Mouse (Mus musculus) MEL (cell line): ENCODE results near the gene Sectm1a.
A peak's percentile ranks its signal among the peaks of the same experiment; 100 is the strongest.

ENCODE experiments used
- CTCF ChIP-seq, 3 experiments: IDR thresholded peaks in 2 of 3; conservative IDR thresholded peaks in 1 of 3; 2 replicates each; pipeline ENCODE4 v1.5.1; 2011 to 2012; ENCODE audit warnings: low read length in 3 of 3, low read depth in 2 of 3, mild to moderate bottlenecking in 2 of 3, improper control_type of control experiment in 1 of 3, inconsistent platforms in 1 of 3, mixed read lengths in 1 of 3, moderate library complexity in 1 of 3; ENCODE audit not compliant: control insufficient read depth in 1 of 3, insufficient read depth in 1 of 3, poor library complexity in 1 of 3, severe bottlenecking in 1 of 3
- EP300 ChIP-seq, 2 experiments: IDR thresholded peaks; 2 replicates each; pipeline ENCODE4 v1.6.1; 2011; ENCODE audit warnings: improper control_type of control experiment in 2 of 2, low read length in 2 of 2, low read depth in 1 of 2, mild to moderate bottlenecking in 1 of 2
- ETS1 ChIP-seq: IDR thresholded peaks from 2 replicates; pipeline ENCODE4 v1.6.1; 2012; ENCODE audit warnings: low read depth, mild to moderate bottlenecking, inconsistent platforms, low read length, improper control_type of control experiment, moderate library complexity
- POLR2A ChIP-seq, 2 experiments: IDR thresholded peaks; 2 replicates each; pipeline ENCODE4 v1.6.1; 2011 to 2012; ENCODE audit warnings: low read length in 2 of 2, mild to moderate bottlenecking in 2 of 2, control low read depth in 1 of 2, improper control_type of control experiment in 1 of 2, low read depth in 1 of 2, moderate library complexity in 1 of 2; ENCODE audit not compliant: control insufficient read depth in 1 of 2, insufficient read depth in 1 of 2, poor library complexity in 1 of 2
- USF1 ChIP-seq: IDR thresholded peaks from 2 replicates; pipeline ENCODE4 v1.6.1; 2014; ENCODE audit warnings: low read depth, mild to moderate bottlenecking, inconsistent platforms, low read length, improper control_type of control experiment, moderate library complexity

- TF ChIP-seq CTCF (IDR thresholded peaks at IDR 0.05 in 2 of 3, conservative IDR thresholded peaks at IDR 0.05 in 1 of 3; ENCODE audit: control insufficient read depth in 1 of 3, insufficient read depth in 1 of 3, low read depth in 2 of 3, low read length in 3 of 3, poor library complexity in 1 of 3, severe bottlenecking in 1 of 3) (peak; percentile 85 to 96 (median 95)), USF1 (no peak), EP300 (IDR thresholded peaks at IDR 0.05; ENCODE audit: low read depth in 1 of 2, low read length in 2 of 2) (no peak), ETS1 (no peak), POLR2A (IDR thresholded peaks at IDR 0.05; ENCODE audit: control insufficient read depth in 1 of 2, insufficient read depth in 1 of 2, low read depth in 1 of 2, low read length in 2 of 2, poor library complexity in 1 of 2) (no peak)
These were observed 63.3 kb downstream of the Sectm1a start for GRCm38 (mm10) chr11:121017703-121018102.
